Mouse (Mus musculus) layer of hippocampus, adult 2 months (tissue): ENCODE results near the gene Gm10277. TPM values are rescaled to one million over a fixed set of nuclear protein-coding genes. Genes with fewer than 3 reads are reported as not detected.

Experiments used
- DNase-seq, 2 experiments: peaks; one replicate each; pipeline ENCODE4 v3.0.0; 2022; ENCODE audit warnings: low spot score in 2 of 2
- H3K27ac ChIP-seq: fragments of 200-600 bp; 2 replicates; pipeline ENCODE4 v1.8.1; 2022
- H3K4me3 ChIP-seq: fragments of 200-600 bp; 2 replicates; pipeline ENCODE4 v1.8.1; 2022; ENCODE audit warnings: mild to moderate bottlenecking
- CTCF ChIP-seq: fragments of 200-600 bp; conservative IDR thresholded peaks from 2 replicates; pipeline ENCODE4 v1.8.1; 2022; ENCODE audit warnings: antibody characterized with exemption, mild to moderate bottlenecking, moderate library complexity
- long read RNA-seq, 2 experiments: library from polyadenylated mRNA; stranded (forward); transcript quantifications; one replicate each; pipeline ENCODE4 v2.0.0; 2021; ENCODE audit warnings: borderline mapping rate in 2 of 2
- total RNA-seq, 2 experiments: library from RNA; stranded (reverse); gene quantifications; 2 replicates each; pipeline ENCODE4 v1.2.3; 2021

Gm10277 gene
- not detected for total RNA-seq
- long read RNA-seq, experiment 1, partial matches to known transcripts, result 0 of 1 reads
- long read RNA-seq, experiment 1, other reads (novel, unspliced or antisense), result 0 of 1 reads
- long read RNA-seq, experiment 2, result 0 reads

DNA sequence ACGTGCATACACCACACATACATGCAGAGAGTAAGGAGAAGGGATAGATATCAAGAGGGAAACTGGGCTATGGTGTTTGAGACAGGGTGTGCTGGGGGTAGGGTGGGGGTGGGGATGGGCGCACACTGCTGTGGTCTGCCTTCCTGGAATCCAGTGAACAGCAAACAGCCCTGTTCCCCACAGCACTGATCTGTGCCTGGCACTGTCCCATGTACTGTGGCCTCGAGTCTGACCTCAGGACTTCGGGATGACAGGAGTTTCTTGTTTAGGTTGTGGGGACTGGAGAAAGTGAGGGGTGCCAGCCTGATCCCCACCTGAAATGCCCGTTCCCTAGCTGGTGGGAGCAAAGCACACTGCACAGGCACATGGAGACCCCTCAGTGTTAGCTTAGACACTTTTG, at the start of gene Gm10277:
TSS of gene Gm10277 (minus strand) at position 41 of the 400 bp plus-strand sequence.
- no peak within 1 kb of the TSS for H3K4me3 ChIP-seq
- DNase-seq, result no peak

GRCm38 (mm10) chr11:77836751-77837150, 49.2 kb upstream of the Gm10277 start:
- no peak for DNase-seq
- no peak overlapping the region for H3K4me3 ChIP-seq
- no peak overlapping the region for H3K27ac ChIP-seq
- TF ChIP-seq CTCF, result no peak

More for the DNA sequence above, at the start of gene Gm10277:
- peak within 1 kb of the TSS; percentile 81 for H3K27ac ChIP-seq
- TF ChIP-seq CTCF, result no peak

- DNase-seq, result no peak
- TF ChIP-seq CTCF, result no peak
- H3K27ac ChIP-seq, result no peak overlapping the region
- H3K4me3 ChIP-seq, result no peak overlapping the region
These were observed 48.7 kb upstream of the Gm10277 start for GRCm38 (mm10) chr11:77836290-77836689.

DNA sequence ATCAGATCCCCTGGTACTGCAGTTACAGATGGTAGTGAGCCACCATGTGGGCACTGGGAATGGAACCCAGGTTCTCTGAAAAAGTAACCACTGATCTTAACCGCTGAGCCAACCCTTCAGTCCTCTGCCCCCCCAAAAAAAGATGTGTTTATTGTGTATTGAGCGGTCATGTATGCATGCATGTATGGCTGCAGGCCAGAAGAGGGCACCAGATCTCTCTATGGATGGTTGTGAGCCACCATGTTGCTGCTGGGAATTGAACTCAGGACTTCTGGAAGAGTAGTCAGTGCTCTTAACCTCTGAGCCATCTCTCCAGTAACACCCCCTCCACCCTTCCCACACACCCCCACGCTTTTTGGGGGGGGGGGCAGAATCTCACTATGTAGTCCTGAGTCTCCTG, 47.6 kb upstream of the Gm10277 start:
- Histone ChIP-seq H3K27ac (no peak overlapping the region), H3K4me3 (no peak overlapping the region)
- peak; percentile 56 for TF ChIP-seq CTCF
- DNase-seq, result no peak

GRCm38 (mm10) chr11:77832541-77832940, 45.0 kb upstream of the Gm10277 start:
- Histone ChIP-seq H3K27ac (no peak overlapping the region), H3K4me3 (no peak overlapping the region)
- TF ChIP-seq CTCF, result no peak
- DNase-seq, result no peak

- DNase-seq, result no peak
- TF ChIP-seq CTCF, result no peak
- H3K27ac ChIP-seq, result no peak overlapping the region
- no peak overlapping the region for H3K4me3 ChIP-seq
These were observed 43.3 kb upstream of the Gm10277 start for GRCm38 (mm10) chr11:77830875-77831274.

DNA sequence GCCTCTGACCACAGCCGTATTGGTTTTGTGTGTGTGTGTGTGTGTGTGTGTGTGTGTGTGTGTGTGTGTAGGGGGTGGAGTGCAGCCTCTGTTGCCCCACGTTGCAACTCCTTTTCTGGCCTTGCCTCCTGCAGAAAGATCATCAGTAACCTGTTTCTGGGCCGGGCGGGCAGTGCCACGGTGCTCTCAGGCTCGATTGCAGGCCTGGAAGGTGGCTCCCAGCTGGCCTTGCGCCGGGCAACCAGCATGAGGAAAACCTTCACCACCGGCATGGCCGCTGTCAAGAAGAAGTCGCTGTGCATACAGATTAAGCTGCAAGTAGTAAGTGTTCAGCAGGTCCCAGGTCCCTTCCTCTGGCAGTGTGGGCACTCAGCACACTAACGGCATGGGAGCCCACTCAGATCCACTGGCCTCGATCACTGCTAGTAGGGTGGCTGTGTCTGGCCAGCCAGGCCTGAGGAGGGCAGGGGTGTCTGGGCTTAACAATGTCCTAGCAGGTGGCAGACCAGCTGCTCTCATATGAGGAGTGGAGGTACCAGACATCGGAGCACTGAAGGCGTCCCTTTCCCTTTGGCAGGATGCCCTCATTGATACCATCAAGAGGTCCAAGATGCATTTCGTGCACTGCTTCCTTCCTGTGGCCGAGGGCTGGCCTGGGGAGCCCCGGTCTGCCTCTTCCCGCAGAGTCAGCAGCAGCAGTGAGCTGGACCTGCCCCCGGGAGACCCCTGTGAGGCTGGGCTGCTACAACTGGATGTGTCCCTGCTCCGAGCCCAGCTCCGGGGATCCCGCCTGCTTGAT, 41.7 kb upstream of the Gm10277 start:
- no peak for TF ChIP-seq CTCF
- H3K4me3 ChIP-seq, result no peak overlapping the region
- no peak for DNase-seq
- H3K27ac ChIP-seq, result no peak overlapping the region

- TF ChIP-seq CTCF, result peak; percentile 64
- Histone ChIP-seq H3K27ac (no peak overlapping the region), H3K4me3 (no peak overlapping the region)
- no peak for DNase-seq
These were observed 40.6 kb upstream of the Gm10277 start for GRCm38 (mm10) chr11:77828163-77828562.

- TF ChIP-seq CTCF, result peak; percentile 97
- Histone ChIP-seq H3K27ac (peak overlapping the region; percentile 73; the same call in 1 of the 2 replicates), H3K4me3 (no peak overlapping the region)
- DNase-seq, result peak; percentile 76 to 84
These were observed 39.9 kb upstream of the Gm10277 start for GRCm38 (mm10) chr11:77827241-77827995.

GRCm38 (mm10) chr11:77826311-77826710, 38.8 kb upstream of the Gm10277 start:
- no peak overlapping the region for H3K4me3 ChIP-seq
- peak overlapping the region; percentile 73 for H3K27ac ChIP-seq
- no peak for DNase-seq
- no peak for TF ChIP-seq CTCF

DNA sequence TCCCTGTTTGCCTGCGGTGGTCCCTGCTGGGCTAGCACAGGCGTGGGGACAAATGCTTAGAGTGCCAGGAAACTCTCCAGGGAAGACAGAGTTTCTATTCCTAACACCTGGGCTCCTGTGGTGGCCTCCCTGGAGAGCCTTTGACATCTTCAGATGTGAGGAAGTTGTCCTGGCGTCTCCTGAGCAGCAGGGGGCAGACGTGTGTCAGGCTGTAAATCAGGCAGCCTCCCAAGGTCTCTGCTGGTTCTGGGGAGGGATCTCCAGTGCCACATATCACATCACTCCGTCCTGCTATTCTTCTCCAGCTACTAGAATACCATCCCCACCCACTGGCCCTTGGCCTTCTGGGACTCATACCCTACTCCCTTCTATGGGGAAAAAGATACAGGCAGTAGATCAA, 38.3 kb upstream of the Gm10277 start:
- DNase-seq, result peak; percentile 73 to 74
- peak overlapping the region; percentile 73 for H3K27ac ChIP-seq
- TF ChIP-seq CTCF, result peak; percentile 94
- no peak overlapping the region for H3K4me3 ChIP-seq

DNA sequence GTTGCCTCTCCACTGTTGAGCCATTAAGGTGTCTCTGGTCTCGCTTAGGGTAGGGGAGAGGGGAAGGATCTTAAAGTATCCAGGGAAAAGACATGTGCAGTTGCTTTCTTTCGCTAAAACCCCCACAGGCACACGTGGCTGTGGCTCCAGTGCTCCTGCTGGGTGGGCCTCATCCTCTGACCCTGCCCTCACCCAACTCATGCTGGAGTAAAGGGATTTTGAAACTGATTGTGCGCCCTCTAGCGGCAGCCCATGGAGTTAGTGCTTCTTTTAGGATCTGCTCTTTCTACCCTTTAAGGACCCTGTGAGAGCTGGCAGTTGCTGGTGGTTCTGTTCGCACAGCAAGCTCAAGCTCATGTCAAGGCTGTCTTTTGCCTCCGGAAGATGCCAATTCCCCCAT, 35.2 kb upstream of the Gm10277 start:
- Histone ChIP-seq H3K27ac (no peak overlapping the region), H3K4me3 (no peak overlapping the region)
- DNase-seq, result peak in 1 of 2 experiments; percentile 71
- TF ChIP-seq CTCF, result peak; percentile 91

DNA sequence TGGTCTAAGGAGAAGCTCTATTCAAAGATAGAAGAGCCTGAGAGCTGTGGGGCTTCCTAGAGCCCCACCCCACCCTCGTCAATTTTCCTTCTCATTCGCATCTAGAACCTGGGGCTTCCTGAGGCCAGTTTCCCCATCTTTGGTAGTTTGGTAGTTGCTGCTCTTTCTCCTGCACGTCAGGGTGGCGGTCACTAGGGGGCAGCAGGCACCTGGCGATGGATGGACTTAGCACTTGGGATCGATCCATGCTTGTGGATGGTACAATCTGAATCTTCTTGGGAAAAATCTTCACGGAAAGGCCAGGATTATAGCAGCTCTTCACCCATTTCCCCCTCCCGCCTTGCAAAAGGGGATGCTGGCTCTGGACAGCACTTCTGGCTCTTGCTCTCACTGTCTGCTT, 34.1 kb upstream of the Gm10277 start:
- TF ChIP-seq CTCF, result peak; percentile 87
- peak overlapping the region; percentile 39 for H3K27ac ChIP-seq
- DNase-seq, result peak in 1 of 2 experiments; percentile 74
- no peak overlapping the region for H3K4me3 ChIP-seq
